Mouse (Mus musculus): Measurements from ENCODE around the gene Gm13889. TPM values are rescaled to one million over a fixed set of nuclear protein-coding genes. Genes with fewer than 3 reads are reported as not detected.

Gene Gm13889
- polyA plus RNA-seq, 1 experiment from 2014 or later: 5.2 TPM

DNA sequence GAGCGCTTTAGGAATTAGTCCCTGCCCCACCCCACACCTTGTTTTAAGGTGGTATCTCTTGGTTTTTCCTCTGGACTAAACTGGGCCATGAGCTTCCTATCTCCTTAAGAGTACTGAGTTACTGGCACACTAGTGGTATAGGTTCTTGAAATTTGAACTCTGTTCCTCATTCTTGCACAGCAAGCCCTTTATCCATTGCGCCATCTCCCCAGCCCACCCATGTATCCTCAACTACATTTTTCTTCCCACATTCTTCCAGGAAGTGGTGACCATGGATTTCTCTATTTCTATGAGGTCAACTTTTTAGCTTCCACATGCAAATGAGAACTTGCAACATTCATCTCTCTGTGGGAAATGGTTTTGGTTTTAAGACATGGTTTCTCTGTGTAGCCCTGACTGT, 43.4 kb downstream of the Gm13889 start:
- Histone ChIP-seq H3K9me3 (no peaks in the 10 kb centered on the region), H3K4me2 (replicated peaks) (no peak overlapping the region), H3K4me3 (no peak overlapping the region), H3K4me1 (no peaks in the 10 kb centered on the region), H3K27ac (replicated peaks) (no peak overlapping the region), H3K36me3 (no peaks in the 10 kb centered on the region), H3K27me3 (no peaks in the 10 kb centered on the region), H3K9ac (replicated peaks) (no peak overlapping the region)
- ATAC-seq (ENCODE audit: low FRiP score, low read depth): no peak
- WGBS: 87% methylated on average over 2 of the region's 2 CpGs

DNA sequence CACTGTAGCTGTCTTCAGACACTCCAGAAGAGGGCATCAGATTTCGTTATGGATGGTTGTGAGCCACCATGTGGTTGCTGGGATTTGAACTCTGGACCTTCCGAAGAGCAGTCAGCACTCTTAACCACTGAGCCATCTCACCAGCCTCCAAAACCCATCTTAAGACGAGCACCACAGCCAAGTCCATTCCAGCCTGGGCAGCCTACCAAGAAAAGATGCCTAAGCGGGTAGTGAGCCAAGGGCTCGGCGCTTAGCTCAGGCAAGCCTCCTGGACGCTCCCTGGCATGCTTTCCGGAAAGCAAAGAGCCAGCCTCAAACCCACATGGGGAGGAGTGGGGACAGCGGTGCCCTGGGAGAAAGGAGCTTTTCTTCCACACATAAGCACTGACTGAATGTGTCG, 45.1 kb downstream of the Gm13889 start:
- H3K4me2 ChIP-seq (replicated peaks): no peak overlapping the region
- H3K27ac ChIP-seq (replicated peaks): no peak overlapping the region
- H3K9me3 ChIP-seq: no peaks in the 10 kb centered on the region
- ATAC-seq (ENCODE audit: low FRiP score, low read depth): no peak
- H3K9ac ChIP-seq (replicated peaks): no peak overlapping the region
- no peaks in the 10 kb centered on the region for H3K27me3 ChIP-seq
- no peaks in the 10 kb centered on the region for H3K36me3 ChIP-seq
- 86% methylated on average over 10 of the region's 10 CpGs for WGBS
- H3K4me3 ChIP-seq: no peak overlapping the region
- no peaks in the 10 kb centered on the region; the same call in 1 of the 2 replicates for H3K4me1 ChIP-seq

DNA sequence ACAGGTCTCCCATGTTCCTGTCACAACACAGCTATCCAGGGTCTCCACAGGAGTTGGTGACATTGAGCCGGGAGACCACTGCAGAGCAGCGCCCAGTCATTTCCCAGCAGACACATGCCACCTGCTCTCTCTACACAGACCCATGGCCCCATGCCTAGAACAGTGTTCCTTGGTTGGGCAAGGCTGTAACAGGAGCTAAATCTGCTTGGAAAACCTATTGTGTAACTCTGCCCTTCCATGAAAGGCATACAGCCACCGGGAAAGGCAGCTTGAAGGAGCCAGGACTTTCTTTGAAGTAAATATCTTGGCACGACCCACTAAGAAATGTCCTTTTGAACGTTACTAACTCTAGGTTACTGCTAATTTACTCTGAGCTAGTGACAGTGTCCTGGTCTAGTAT, 47.3 kb downstream of the Gm13889 start:
- no peaks in the 10 kb centered on the region for H3K36me3 ChIP-seq
- H3K9ac ChIP-seq (replicated peaks): no peak overlapping the region
- no peak overlapping the region for H3K4me3 ChIP-seq
- no peak for ATAC-seq (ENCODE audit: low FRiP score, low read depth)
- no peaks in the 10 kb centered on the region; the same call in 1 of the 2 replicates for H3K4me1 ChIP-seq
- no peaks in the 10 kb centered on the region for H3K9me3 ChIP-seq
- WGBS: 81% methylated on average over 5 of the region's 5 CpGs
- no peaks in the 10 kb centered on the region for H3K27me3 ChIP-seq
- H3K27ac ChIP-seq (replicated peaks): no peak overlapping the region
- H3K4me2 ChIP-seq (replicated peaks): no peak overlapping the region

DNA sequence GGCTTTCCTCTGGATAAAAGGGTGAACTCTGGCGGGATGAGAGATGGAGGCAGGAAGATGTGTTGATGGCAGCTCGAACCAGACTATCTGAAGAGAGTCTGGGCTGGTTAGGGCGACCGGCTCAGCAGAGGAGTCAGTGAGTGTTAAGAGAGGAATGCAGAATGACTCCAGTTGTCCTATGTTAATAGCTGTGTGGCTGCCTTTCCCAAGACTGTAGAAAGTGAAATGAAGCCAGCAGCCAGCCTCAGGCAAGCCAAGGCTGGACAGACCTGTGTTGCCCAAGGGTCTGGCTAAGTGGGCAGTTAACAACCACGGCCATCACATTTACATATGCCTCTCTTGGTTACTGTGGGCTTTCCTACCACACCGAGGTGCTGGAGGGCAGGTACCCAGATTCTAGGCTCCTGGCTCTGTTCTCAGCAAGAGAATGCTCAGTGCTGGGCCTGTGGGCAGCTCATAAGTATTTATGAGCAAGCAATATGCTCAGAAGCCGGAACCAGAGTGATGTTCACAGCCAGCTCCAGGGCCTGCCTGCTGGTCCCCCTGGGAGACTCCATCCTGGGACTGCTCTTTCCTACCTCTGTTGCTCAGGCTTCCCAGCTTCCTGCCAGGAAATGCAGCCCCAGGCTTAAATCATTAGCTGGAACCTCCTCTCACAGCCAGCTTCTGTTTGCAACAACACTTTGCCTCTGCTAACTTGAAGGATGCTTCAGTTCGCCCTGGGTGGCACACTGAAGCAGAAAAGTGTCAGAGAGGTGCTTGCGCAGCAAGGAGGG, 49.3 kb downstream of the Gm13889 start:
- 64% methylated on average over 9 of the region's 9 CpGs for WGBS
- Histone ChIP-seq H3K4me3 (no peak overlapping the region), H3K9me3 (no peaks in the 10 kb centered on the region), H3K4me2 (replicated peaks) (no peak overlapping the region), H3K27ac (replicated peaks) (peak overlapping the region; percentile 25; the same call in 1 of the 2 replicates), H3K9ac (replicated peaks) (no peak overlapping the region), H3K4me1 (no peaks in the 10 kb centered on the region; the same call in 1 of the 2 replicates), H3K36me3 (no peaks in the 10 kb centered on the region), H3K27me3 (no peaks in the 10 kb centered on the region)
- peak; percentile 31; the same call in 1 of the 2 replicates for ATAC-seq (ENCODE audit: low FRiP score, low read depth)

DNA sequence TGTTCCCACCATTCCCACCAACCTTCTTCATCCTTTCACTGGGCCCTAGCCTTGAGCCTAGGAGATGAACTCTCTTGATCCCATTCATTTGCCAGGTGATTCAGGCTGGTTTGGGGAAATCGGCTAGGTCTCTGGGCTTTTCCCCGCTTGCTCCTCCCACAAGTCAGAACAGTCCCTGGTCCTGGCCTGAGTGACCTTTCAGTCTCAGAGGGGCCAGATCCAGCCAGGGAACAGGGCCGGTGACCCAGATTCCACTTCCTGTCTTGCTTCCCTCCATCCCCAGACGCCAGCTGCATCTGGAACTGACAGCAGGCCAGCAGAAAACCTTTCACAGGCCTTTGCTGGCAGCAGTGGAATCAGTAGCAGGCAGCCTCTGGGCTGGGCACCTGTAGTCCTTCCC, 50.7 kb downstream of the Gm13889 start:
- H3K9ac ChIP-seq (replicated peaks): no peak overlapping the region
- WGBS: 42% methylated on average over 4 of the region's 4 CpGs
- H3K36me3 ChIP-seq: no peaks in the 10 kb centered on the region
- H3K27me3 ChIP-seq: no peaks in the 10 kb centered on the region
- no peak overlapping the region for H3K4me3 ChIP-seq
- H3K9me3 ChIP-seq: no peaks in the 10 kb centered on the region
- no peaks in the 10 kb centered on the region; the same call in 1 of the 2 replicates for H3K4me1 ChIP-seq
- no peak overlapping the region for H3K27ac ChIP-seq (replicated peaks)
- H3K4me2 ChIP-seq (replicated peaks): no peak overlapping the region
- no peak for ATAC-seq (ENCODE audit: low FRiP score, low read depth)

Other genes starting within 250 kb of the Gm13889 start
- 74.6 and 75.3 TPM in 2 replicates for gene Ext2, start 134.6 kb downstream of the Gm13889 start, polyA plus RNA-seq (2016; fragmentation: Nextera tagmentation; extraction: Ambion mirVana)
- gene Accs, start 107.3 kb downstream of the Gm13889 start, polyA plus RNA-seq (2016; fragmentation: Nextera tagmentation; extraction: Ambion mirVana): 6.7 and 9.1 TPM in 2 replicates
- 0.31 and 0.63 TPM in 2 replicates for gene Accsl, start 88.0 kb downstream of the Gm13889 start, polyA plus RNA-seq (2016; fragmentation: Nextera tagmentation; extraction: Ambion mirVana)
- gene Gm27027, start 39.2 kb upstream of the Gm13889 start, polyA plus RNA-seq (2016; fragmentation: Nextera tagmentation; extraction: Ambion mirVana): not detected in 2 replicates
- gene Alkbh3, start 53.6 kb upstream of the Gm13889 start, polyA plus RNA-seq (2016; fragmentation: Nextera tagmentation; extraction: Ambion mirVana): 50.1 and 55.8 TPM in 2 replicates
- 109 and 110 TPM in 2 replicates for gene Hsd17b12, start 200.8 kb upstream of the Gm13889 start, polyA plus RNA-seq (2016; fragmentation: Nextera tagmentation; extraction: Ambion mirVana)

All from midbrain, embryonic 12.5 days (tissue).